Mouse (Mus musculus) CH12.LX (cell line): Measurements from ENCODE around the gene Kcnj6. TPM values are rescaled to one million over a fixed set of nuclear protein-coding genes. Genes with fewer than 3 reads are reported as not detected.
A peak's percentile ranks its signal among the peaks of the same experiment; 100 is the strongest.

ENCODE experiments used
- DNase-seq: peaks from one replicate; pipeline ENCODE4 v3.0.0-alpha.2; 2013; ENCODE audit errors: extremely low read depth
- H3K27ac ChIP-seq: 2 replicates; pipeline ENCODE4 v1.5.1; 2012; ENCODE audit warnings: low read depth, mild to moderate bottlenecking, control low read depth, moderate library complexity; ENCODE audit not compliant: insufficient read depth
- H3K27me3 ChIP-seq: replicated peaks from 2 replicates; pipeline ENCODE3; 2012; ENCODE audit warnings: inconsistent platforms
- H3K36me3 ChIP-seq, 2 experiments: replicated peaks in 1 of 2; 2 replicates each; pipeline versions ENCODE3 to v1.6.1; 2012; ENCODE audit warnings: inconsistent platforms in 1 of 2, low read length in 1 of 2, mild to moderate bottlenecking in 1 of 2, mixed read lengths in 1 of 2, moderate library complexity in 1 of 2; ENCODE audit not compliant: control insufficient read depth in 1 of 2, insufficient read depth in 1 of 2
- H3K4me1 ChIP-seq, 2 experiments: 2 replicates each; pipeline ENCODE4 v1.6.1; 2012; ENCODE audit warnings: inconsistent platforms in 1 of 2, moderate library complexity in 1 of 2; ENCODE audit not compliant: insufficient read depth in 2 of 2, control insufficient read depth in 1 of 2
- H3K4me2 ChIP-seq: 2 replicates; pipeline ENCODE4 v1.6.1; 2012; ENCODE audit warnings: low read depth, mild to moderate bottlenecking, control low read depth; ENCODE audit not compliant: poor library complexity, insufficient read depth, severe bottlenecking
- H3K4me3 ChIP-seq, 3 experiments: fragments of 150-350 bp in 1 of 3; sonication (generic) in 1 of 3; replicated peaks in 1 of 3; 2 replicates each; pipeline versions ENCODE3 to v1.5.1; 2011 to 2012; ENCODE audit warnings: low read depth in 2 of 3, low read length in 2 of 3, mild to moderate bottlenecking in 2 of 3, moderate library complexity in 2 of 3, control low read depth in 1 of 3, improper control_type of control experiment in 1 of 3, inconsistent platforms in 1 of 3, mixed read lengths in 1 of 3; ENCODE audit not compliant: poor library complexity in 1 of 3
- H3K79me2 ChIP-seq: replicated peaks from 2 replicates; pipeline ENCODE4 v1.6.1; 2012; ENCODE audit warnings: mild to moderate bottlenecking, moderate library complexity; ENCODE audit not compliant: control insufficient read depth, poor library complexity, insufficient read depth, severe bottlenecking; ENCODE audit errors: extremely low read depth
- H3K9ac ChIP-seq: 2 replicates; pipeline ENCODE4 v1.6.1; 2012; ENCODE audit warnings: low read depth, mild to moderate bottlenecking, control low read depth, moderate library complexity; ENCODE audit not compliant: insufficient read depth
- H3K9me3 ChIP-seq: replicated peaks from 2 replicates; pipeline ENCODE3; 2012; ENCODE audit warnings: low read length, inconsistent platforms, mixed read lengths
- CHD1 ChIP-seq: IDR thresholded peaks from 2 replicates; pipeline ENCODE4 v1.6.1; 2012; ENCODE audit warnings: low read depth, low read length, improper control_type of control experiment, inconsistent platforms
- CHD2 ChIP-seq: IDR thresholded peaks from 2 replicates; pipeline ENCODE4 v1.6.1; 2011; ENCODE audit warnings: low read length, improper control_type of control experiment
- EP300 ChIP-seq: IDR thresholded peaks from 2 replicates; pipeline ENCODE4 v1.6.1; 2011; ENCODE audit warnings: low read length, improper control_type of control experiment
- IRF4 ChIP-seq: IDR thresholded peaks from 2 replicates; pipeline ENCODE4 v1.6.1; 2014; ENCODE audit warnings: low read depth, mild to moderate bottlenecking, inconsistent platforms, low read length, improper control_type of control experiment
- JUN ChIP-seq: IDR thresholded peaks from 2 replicates; pipeline ENCODE4 v1.6.1; 2011; ENCODE audit warnings: low read depth, mild to moderate bottlenecking, low read length, improper control_type of control experiment, moderate library complexity; ENCODE audit not compliant: insufficient read depth
- JUND ChIP-seq: conservative IDR thresholded peaks from 2 replicates; pipeline ENCODE4 v1.6.1; 2011; ENCODE audit warnings: low read depth, low read length, improper control_type of control experiment
- KAT2A ChIP-seq: IDR thresholded peaks from 2 replicates; pipeline ENCODE4 v1.6.1; 2012; ENCODE audit warnings: low read length, improper control_type of control experiment, inconsistent platforms; ENCODE audit not compliant: insufficient replicate concordance
- MAZ ChIP-seq: IDR thresholded peaks from 2 replicates; pipeline ENCODE4 v1.6.1; 2012; ENCODE audit warnings: low read depth, mild to moderate bottlenecking, inconsistent platforms, low read length, improper control_type of control experiment, moderate library complexity
- MXI1 ChIP-seq: IDR thresholded peaks from 2 replicates; pipeline ENCODE4 v1.6.1; 2011; ENCODE audit warnings: mild to moderate bottlenecking, low read depth, low read length, improper control_type of control experiment
- MYC ChIP-seq: IDR thresholded peaks from 2 replicates; pipeline ENCODE4 v1.6.1; 2011; ENCODE audit warnings: low read depth, mild to moderate bottlenecking, improper control_type of control experiment, low read length
- NRF1 ChIP-seq: IDR thresholded peaks from 2 replicates; pipeline ENCODE4 v1.6.1; 2014; ENCODE audit warnings: low read depth, mild to moderate bottlenecking, inconsistent platforms, low read length, improper control_type of control experiment, moderate library complexity
- POLR2AphosphoS2 ChIP-seq: IDR thresholded peaks from 2 replicates; pipeline ENCODE4 v1.6.1; 2011; ENCODE audit warnings: low read depth, low read length, improper control_type of control experiment
- RCOR1 ChIP-seq: conservative IDR thresholded peaks from 2 replicates; pipeline ENCODE4 v1.6.1; 2012; ENCODE audit warnings: low read depth, mild to moderate bottlenecking, inconsistent platforms, low read length, improper control_type of control experiment
- SIN3A ChIP-seq: IDR thresholded peaks from 2 replicates; pipeline ENCODE4 v1.6.1; 2012; ENCODE audit warnings: low read length, improper control_type of control experiment, inconsistent platforms
- USF1 ChIP-seq: IDR thresholded peaks from 2 replicates; pipeline ENCODE4 v1.6.1; 2014; ENCODE audit warnings: low read depth, mild to moderate bottlenecking, inconsistent platforms, low read length, improper control_type of control experiment
- ZMIZ1 ChIP-seq: IDR thresholded peaks from 2 replicates; pipeline ENCODE4 v1.6.1; 2012; ENCODE audit warnings: low read depth, mild to moderate bottlenecking, inconsistent platforms, low read length, improper control_type of control experiment
- ZNF384 ChIP-seq: IDR thresholded peaks from 2 replicates; pipeline ENCODE4 v1.6.1; 2012; ENCODE audit warnings: low read depth, low read length, improper control_type of control experiment, inconsistent platforms
- dilution Hi-C: fragments of 300-500 bp; cut with MboI; formaldehyde crosslinking; loops from 2 replicates; pipeline ENCODE4 v1.14.3; 2020; ENCODE audit warnings: low sequenced_read_pairs; ENCODE audit not compliant: extremely low pct_unique_long_range_greater_than_20kb, extremely low pct_ligation_motif_present
- in situ Hi-C: fragments of 300-500 bp; cut with MboI; formaldehyde crosslinking; loops from 3 replicates; pipeline ENCODE4 v1.14.3; 2019; ENCODE audit warnings: low sequenced_read_pairs, low pct_ligation_motif_present, low pct_unique_long_range_greater_than_20kb, mixed read lengths
- polyA plus RNA-seq: library from polyadenylated mRNA; unstranded; fragments of >175 nt; gene quantifications from 2 replicates; pipeline ENCODE4 v1.2.1, GENCODE M21; 2012; ENCODE audit warnings: low read depth; ENCODE audit not compliant: insufficient read length
- total RNA-seq, 2 experiments: library from RNA; depleted of rRNA; stranded (reverse); fragments of 300-350 nt in 1 of 2; fragments of >200 nt in 1 of 2; gene quantifications; 2 replicates each; pipeline ENCODE4 v1.2.3; 2012 to 2014

Gene Kcnj6
- total and polyA plus RNA-seq, 3 experiments: not detected

DNA sequence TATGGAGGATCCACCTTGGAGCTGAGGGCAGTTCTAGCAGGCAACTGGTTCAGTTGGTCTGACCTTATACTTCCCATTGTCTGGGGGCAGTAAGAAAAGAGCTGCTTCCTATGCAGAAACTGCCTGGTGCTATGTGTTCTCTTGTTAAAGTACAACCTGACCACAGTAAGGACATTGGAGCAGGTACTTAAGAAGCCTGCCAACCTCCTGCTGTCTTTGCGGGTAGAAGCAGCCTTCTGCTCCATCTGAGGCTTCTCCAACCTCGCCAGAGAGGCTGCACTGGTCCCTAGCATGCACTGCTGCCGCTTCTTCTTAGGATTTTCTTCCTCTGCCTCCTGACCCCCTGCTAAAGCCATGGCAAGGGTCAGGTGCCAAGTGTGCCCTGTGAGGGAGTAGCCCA, 113.6 kb downstream of the Kcnj6 start:
- H3K27ac ChIP-seq: no peak overlapping the region
- H3K79me2 ChIP-seq: no peaks in the 10 kb centered on the region
- in situ Hi-C loops: no loop called here
- no peak for DNase-seq
- peaks cover 18% of the 10 kb centered on the region for H3K27me3 ChIP-seq
- no peak overlapping the region for H3K9ac ChIP-seq
- no peak overlapping the region for H3K4me3 ChIP-seq
- H3K9me3 ChIP-seq: peaks cover 3% of the 10 kb centered on the region
- H3K36me3 ChIP-seq: no peaks in the 10 kb centered on the region
- dilution Hi-C loops: no loop called here
- TF ChIP-seq ZMIZ1 (no peak), CHD2 (no peak), JUND (no peak), MAZ (no peak), IRF4 (no peak), RCOR1 (no peak), JUN (no peak), SIN3A (no peak), POLR2AphosphoS2 (no peak), ZNF384 (no peak), MYC (no peak), KAT2A (no peak), EP300 (no peak), NRF1 (no peak), USF1 (no peak), CHD1 (no peak)
- TF ChIP-seq, all 38 proteins: peak for 0
- Histone ChIP-seq H3K4me1 (peaks cover 0 to 6% of the 10 kb centered on the region in 2 experiments; a peak in 1 of 4 replicates), H3K4me2 (peak overlapping the region; percentile 13; the same call in 1 of the 2 replicates)

DNA sequence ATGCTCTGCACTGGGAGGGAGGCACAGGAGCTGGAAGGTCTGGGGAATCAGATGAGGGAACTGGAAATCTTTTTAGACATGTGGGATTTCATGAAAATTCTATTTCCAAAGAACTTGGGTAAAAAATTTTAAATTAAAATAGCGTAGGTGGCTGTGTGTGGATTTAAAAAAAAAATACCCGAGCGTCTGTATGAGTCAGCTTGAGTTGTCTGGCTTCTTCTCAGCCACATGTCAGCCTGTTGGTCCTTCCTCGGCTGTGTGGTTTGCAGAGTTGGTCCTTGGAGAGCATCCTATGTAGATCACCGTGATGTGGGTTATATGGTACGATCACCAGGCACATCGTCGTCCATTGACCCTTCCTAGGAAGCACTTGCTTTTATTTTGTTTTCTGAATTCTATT, 114.3 kb downstream of the Kcnj6 start:
- Histone ChIP-seq H3K4me1 (peaks cover 0 to 6% of the 10 kb centered on the region in 2 experiments; a peak in 1 of 4 replicates), H3K27me3 (peaks cover 19% of the 10 kb centered on the region), H3K9me3 (peaks cover 3% of the 10 kb centered on the region), H3K4me3 (no peak overlapping the region), H3K9ac (no peak overlapping the region), H3K4me2 (peak overlapping the region; percentile 13; the same call in 1 of the 2 replicates), H3K36me3 (no peaks in the 10 kb centered on the region), H3K27ac (no peak overlapping the region), H3K79me2 (no peaks in the 10 kb centered on the region)
- in situ Hi-C loops (no loop called here), dilution Hi-C loops (no loop called here)
- TF ChIP-seq IRF4: no peak
- 0 out of 2 replicates have a peak, but pooled peaks have one; percentile 16 for TF ChIP-seq MXI1
- 0 out of 2 replicates have a peak, but pooled peaks have one; percentile 41 for TF ChIP-seq ZNF384
- DNase-seq: no peak
